Mouse (Mus musculus): ENCODE data around the gene Timm44. TPM values are rescaled to one million over a fixed set of nuclear protein-coding genes. Genes with fewer than 3 reads are reported as not detected.
A peak's percentile ranks its signal among the peaks of the same experiment; 100 is the strongest.

Timm44 gene
- total RNA-seq (2021), result 100 to 1,000 TPM; 110 to 117 TPM
- long read RNA-seq, experiment 1, transcript Timm44-201 (13 exons, 1,790 nt), result major isoform, 173 of 198 reads
- long read RNA-seq, experiment 1, partial matches to known transcripts, result 7 of 198 reads
- long read RNA-seq, experiment 1, other reads (novel, unspliced or antisense), result 16 of 198 reads
- long read RNA-seq, experiment 2, transcript Timm44-201 (13 exons, 1,790 nt), result major isoform, 131 of 156 reads
- long read RNA-seq, experiment 2, partial matches to known transcripts, result 11 of 156 reads
- long read RNA-seq, experiment 2, other reads (novel, unspliced or antisense), result 13 of 156 reads

GRCm38 (mm10) chr8:4275275-4276110 is at the start of gene Timm44:
TSS of gene Timm44 (minus strand) at chr8:4275913.
- peak; percentile 94 to 97 for DNase-seq
- intact Hi-C loops (cut with DNase I), result no loop called here

- intact Hi-C loops (cut with DNase I), result loop anchor here (5.0 to 10.0 kb wide), 3 partner anchors 133 to 170 kb away; partner anchors contain the start of genes Cers4 and Evi5l
- DNase-seq, result peak; percentile 98 to 99
Observed at GRCm38 (mm10) chr8:4324983-4325750, 49.5 kb upstream of the Timm44 start, which contains the start of the genes Ccl25 and Elavl1. TSS of gene Ccl25 (plus strand) at chr8:4325210. TSS of gene Elavl1 (minus strand) at chr8:4325413.

- DNase-seq, result no peak
- intact Hi-C loops (cut with DNase I), result loop anchor here (5.0 to 10.0 kb wide), 3 partner anchors 132 to 170 kb away; partner anchors contain the start of genes Cers4 and Evi5l
Observed at GRCm38 (mm10) chr8:4324525-4324924, 48.8 kb upstream of the Timm44 start.

DNA sequence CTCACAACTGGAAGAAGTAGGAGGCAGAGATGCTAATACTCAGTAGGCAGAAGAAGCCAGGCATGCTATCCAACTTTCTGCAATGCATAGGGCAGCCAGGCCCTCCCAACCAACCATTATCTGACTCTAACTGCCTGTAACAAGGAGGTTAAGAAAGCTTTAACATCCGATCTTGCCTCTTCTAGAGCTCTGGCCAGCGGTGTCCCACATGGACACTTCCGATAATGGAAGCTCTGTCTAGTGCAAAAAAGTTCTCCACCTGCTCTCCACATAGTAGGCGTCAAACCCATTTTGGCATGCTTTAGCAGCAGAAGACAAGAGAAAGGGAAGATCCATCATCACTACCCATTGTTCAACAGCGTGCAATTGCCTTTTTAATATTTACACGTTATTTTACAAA is 48.2 kb upstream of the Timm44 start:
- intact Hi-C loops (cut with DNase I), result loop anchor here (2.0 to 10.0 kb wide), 5 partner anchors 73 to 183 kb away; partner anchors contain the start of genes Cers4 and Evi5l
- no peak for DNase-seq

DNA sequence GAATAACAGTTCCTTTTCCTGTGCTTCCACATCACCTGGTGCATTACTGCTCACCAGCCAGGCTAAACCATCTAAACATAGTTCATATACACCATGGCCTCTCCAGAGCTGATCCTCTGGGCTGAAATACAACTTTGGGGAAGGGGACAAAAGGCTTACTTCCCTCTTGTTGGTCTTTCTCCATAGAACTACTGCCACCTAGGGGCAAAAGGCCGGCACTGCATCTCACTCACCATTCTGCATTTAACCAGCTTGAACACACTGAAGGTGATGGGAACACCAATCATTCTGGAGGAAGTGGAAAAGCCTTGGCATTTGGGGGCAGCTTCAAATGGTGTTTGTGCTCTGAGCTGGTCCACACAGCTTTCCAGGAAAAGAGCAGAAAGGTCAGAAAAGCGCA is 46.8 kb upstream of the Timm44 start:
- peak; percentile 77 to 89 for DNase-seq
- intact Hi-C loops (cut with DNase I), result loop anchor here (2.0 to 10.0 kb wide), 5 partner anchors 72 to 182 kb away; partner anchors contain the start of genes Cers4 and Evi5l

DNA sequence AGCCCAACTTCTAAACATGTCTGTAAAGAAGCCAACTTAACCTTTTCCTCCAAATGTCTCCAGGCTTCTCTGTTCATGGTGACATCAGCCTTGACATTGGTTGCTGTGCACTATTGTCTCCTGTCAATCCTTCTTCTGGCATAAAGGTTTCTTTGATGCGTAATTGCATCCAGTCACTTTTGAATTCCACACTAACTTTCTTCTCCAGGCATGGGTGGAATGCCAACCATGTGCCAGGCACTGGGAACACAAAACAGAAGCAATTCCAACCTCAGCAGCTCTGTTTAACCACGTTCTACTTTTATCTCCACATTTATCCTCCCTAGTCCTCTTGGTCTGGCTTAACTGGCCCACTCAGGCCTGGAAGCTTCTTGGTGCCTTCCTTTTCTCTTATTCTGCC is 45.3 kb upstream of the Timm44 start:
- DNase-seq, result peak in 1 of 2 experiments; percentile 14
- intact Hi-C loops (cut with DNase I), result loop anchor here (5.0 to 10.0 kb wide), 3 partner anchors 129 to 174 kb away; partner anchors contain the start of genes Cers4 and Evi5l

- DNase-seq, result no peak
- intact Hi-C loops (cut with DNase I), result loop anchor here (5.0 to 10.0 kb wide), 3 partner anchors 128 to 174 kb away; partner anchors contain the start of genes Cers4 and Evi5l
Observed at GRCm38 (mm10) chr8:4320404-4320803, 44.7 kb upstream of the Timm44 start.

- intact Hi-C loops (cut with DNase I), result no loop called here
- DNase-seq, result no peak
Observed at GRCm38 (mm10) chr8:4319573-4319872, 43.8 kb upstream of the Timm44 start.

GRCm38 (mm10) chr8:4318796-4319572 is 43.3 kb upstream of the Timm44 start:
- intact Hi-C loops (cut with DNase I), result no loop called here
- DNase-seq, result no peak

DNA sequence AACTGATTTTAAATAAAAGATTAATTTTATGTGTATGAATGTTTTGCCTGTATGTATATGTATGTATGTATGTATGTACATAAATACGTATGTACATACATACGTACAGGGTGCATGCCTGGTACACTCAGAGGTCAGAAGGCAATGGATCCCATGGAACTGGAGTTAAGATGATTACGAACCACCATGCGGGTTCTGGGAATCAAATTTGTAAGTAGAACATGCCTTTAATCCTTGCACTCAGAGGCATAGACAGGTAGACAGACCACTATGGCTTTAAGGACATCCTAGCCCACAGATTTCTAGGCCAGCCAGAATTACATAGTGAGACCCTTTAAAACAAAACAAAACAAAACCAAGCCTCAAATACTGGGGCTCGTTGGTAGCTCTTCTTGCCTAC is 42.4 kb upstream of the Timm44 start:
- no peak for DNase-seq
- intact Hi-C loops (cut with DNase I), result no loop called here

DNA sequence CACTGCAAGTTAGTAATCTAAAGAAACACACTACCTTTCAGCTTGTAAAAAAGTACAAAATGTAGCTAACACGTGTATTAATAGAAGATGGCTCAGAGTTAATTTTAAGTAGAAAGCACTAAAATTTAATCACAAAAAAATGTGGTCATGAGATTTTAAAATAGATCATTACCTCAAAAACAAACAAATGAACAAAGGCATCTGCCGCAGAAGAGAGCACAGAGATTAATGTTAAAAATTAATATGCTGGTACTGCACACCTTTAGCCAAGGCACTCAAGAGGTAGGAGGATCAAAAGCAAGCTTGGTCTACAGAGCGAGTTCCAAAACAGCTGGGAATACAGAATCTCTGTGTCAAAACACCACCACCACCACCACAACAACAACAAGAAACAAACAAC is 39.1 kb upstream of the Timm44 start:
- DNase-seq, result no peak
- intact Hi-C loops (cut with DNase I), result no loop called here

- no peak for DNase-seq
Observed at GRCm38 (mm10) chr8:4313254-4314124, 37.8 kb upstream of the Timm44 start.

DNA sequence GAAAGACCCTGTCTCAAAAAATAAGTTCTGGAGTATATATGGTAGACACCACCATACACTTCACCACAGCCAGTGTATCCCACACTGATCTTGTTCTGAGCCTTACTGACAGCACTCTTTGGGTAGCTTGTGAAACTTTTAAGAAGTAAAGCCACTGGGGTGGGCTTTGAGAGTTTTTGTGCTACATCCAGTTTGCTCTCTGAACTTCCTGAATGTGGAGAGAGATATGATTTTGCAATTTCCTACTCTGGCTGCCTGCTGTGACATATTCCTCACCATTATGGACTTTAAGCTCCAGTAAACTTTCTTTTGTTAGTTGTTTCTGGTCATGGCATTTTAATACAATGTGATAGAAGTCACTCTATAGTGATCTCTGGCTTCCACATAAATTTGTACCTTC is 36.4 kb upstream of the Timm44 start:
- no peak for DNase-seq
- intact Hi-C loops (cut with DNase I), result no loop called here

More at GRCm38 (mm10) chr8:4313254-4314124, 37.8 kb upstream of the Timm44 start:
- intact Hi-C loops (cut with DNase I), result no loop called here

DNA sequence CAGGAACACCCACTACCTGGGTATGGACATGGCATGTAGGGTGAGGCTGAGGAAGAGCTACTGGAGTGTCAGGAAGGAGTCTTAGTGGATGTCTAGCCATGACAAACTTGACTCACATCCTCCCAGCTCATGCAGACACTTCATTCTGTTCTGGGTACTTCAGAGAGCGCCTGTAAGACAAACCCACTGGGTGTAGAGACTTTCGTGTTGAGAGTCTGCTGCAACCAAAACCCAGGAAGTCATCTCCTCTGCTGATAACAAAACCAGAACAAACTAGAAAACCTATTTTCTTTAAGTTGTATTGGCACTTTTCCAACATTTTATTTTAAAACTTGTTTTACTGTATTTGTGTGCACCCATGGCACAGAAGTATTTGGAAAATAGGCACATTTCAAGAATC is 30.1 kb upstream of the Timm44 start:
- DNase-seq, result no peak
- intact Hi-C loops (cut with DNase I), result no loop called here

- intact Hi-C loops (cut with DNase I), result no loop called here
- DNase-seq, result no peak
Observed at GRCm38 (mm10) chr8:4304124-4304547, 28.4 kb upstream of the Timm44 start.

GRCm38 (mm10) chr8:4297822-4298221 is 22.1 kb upstream of the Timm44 start:
- DNase-seq, result no peak
- intact Hi-C loops (cut with DNase I), result no loop called here

DNA sequence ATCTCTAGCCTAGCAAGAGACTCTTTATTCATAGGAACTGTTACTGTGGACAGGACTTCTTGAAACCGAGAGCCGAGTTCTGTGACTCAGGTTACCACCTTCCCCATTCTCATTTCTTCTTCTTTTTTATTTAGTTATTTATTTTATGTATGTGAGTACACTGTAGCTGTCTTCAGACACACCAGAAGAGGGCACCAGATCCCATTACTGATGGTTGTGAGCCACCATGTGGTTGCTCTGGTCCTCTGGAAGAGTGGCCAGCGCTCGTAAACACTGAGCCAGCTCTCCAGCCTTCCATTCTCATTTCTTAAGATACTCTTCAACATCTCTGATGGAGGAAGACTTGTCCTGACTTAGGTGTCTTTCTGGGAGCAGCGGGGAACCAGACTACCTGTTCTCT is 17.0 kb upstream of the Timm44 start:
- intact Hi-C loops (cut with DNase I), result no loop called here
- DNase-seq, result no peak

DNA sequence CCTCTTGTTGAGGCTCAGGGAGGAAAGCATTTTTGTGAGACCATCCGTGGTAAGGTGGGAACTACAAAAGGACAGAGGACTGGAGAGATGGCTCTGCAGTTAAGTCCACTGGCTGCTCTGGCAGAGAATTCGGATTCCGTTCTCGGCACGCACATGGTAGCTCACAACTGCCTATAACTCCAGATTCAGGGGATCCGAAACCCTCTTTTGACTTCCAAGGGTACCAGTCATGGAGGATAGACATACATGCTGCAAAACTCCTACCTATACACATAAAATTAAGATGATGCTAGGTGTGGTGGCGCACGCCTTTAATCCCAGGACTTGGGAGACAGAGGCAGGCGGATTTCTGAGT is 375 bp upstream of the Timm44 start:
- intact Hi-C loops (cut with DNase I), result no loop called here
- DNase-seq, result no peak

DNA sequence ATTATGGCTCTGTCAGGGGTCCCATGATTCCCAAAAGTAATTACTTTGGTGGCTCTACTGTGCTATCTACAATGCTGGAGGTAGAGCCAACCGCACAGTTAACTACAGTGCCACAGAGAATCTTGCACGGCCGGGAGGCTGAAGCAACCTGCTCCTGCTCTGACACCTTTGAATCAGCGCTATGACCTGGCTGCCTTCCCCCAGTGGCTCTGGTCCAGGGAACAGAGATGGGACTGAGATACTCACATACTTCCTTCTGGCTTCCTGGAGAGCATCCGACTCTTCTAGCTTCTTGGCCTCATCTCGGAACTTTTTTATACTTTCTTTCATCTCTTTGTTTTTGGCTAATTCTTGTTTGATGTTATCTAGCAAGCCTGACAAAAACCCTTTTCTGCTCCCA is 6.1 kb downstream of the Timm44 start:
- no peak for DNase-seq

More for the DNA sequence above, 6.1 kb downstream of the Timm44 start:
- intact Hi-C loops (cut with DNase I), result no loop called here
